Mouse (Mus musculus) ES-E14 (cell line): Measurements from ENCODE around the gene Sbno1.

Experiments
- CHD2 ChIP-seq: IDR thresholded peaks from 2 replicates; pipeline ENCODE4 v1.6.1; 2014; ENCODE audit warnings: mild to moderate bottlenecking, low read depth, low read length, inconsistent platforms
- HCFC1 ChIP-seq: IDR thresholded peaks from 2 replicates; pipeline ENCODE4 v1.6.1; 2012; ENCODE audit warnings: low read length, inconsistent platforms, borderline replicate concordance; ENCODE audit not compliant: insufficient read depth
- MAFK ChIP-seq: IDR thresholded peaks from 2 replicates; pipeline ENCODE4 v1.6.1; 2014; ENCODE audit warnings: mild to moderate bottlenecking, low read depth, low read length, inconsistent platforms; ENCODE audit not compliant: insufficient read depth
- ZC3H11A ChIP-seq: IDR thresholded peaks from 2 replicates; pipeline ENCODE4 v1.6.1; 2012; ENCODE audit warnings: low read depth, mild to moderate bottlenecking, inconsistent platforms, low read length, borderline replicate concordance
- ZNF384 ChIP-seq: IDR thresholded peaks from 2 replicates; pipeline ENCODE4 v1.6.1; 2012; ENCODE audit warnings: low read depth, low read length, inconsistent platforms

GRCm38 (mm10) chr5:124349196-124349595 is 76.6 kb downstream of the Sbno1 start:
- no peak for TF ChIP-seq ZC3H11A
- no peak for TF ChIP-seq MAFK
- TF ChIP-seq CHD2 = no peak
- no peak for TF ChIP-seq ZNF384
- TF ChIP-seq HCFC1 = no peak
